Mouse (Mus musculus): ENCODE results near the gene Ryr1. TPM values are rescaled to one million over a fixed set of nuclear protein-coding genes. Genes with fewer than 3 reads are reported as not detected.

Ryr1 gene
- polyA plus RNA-seq, 1 experiment from 2014 or later, result 1.8 TPM

- Histone ChIP-seq H3K27me3 (no peaks in the 10 kb centered on the region), H3K4me2 (no peak overlapping the region), H3K36me3 (no peaks in the 10 kb centered on the region), H3K4me1 (no peaks in the 10 kb centered on the region), H3K9me3 (replicated peaks) (no peaks in the 10 kb centered on the region), H3K4me3 (replicated peaks) (no peak overlapping the region), H3K9ac (no peak overlapping the region), H3K27ac (no peak overlapping the region)
- 68% methylated on average over 5 of the region's 5 CpGs for WGBS
- ATAC-seq (replicated peaks; ENCODE audit: low FRiP score), result no peak
Observed at GRCm38 (mm10) chr7:28991616-28992015, 133.4 kb downstream of the Ryr1 start.

- Histone ChIP-seq H3K4me1 (no peaks in the 10 kb centered on the region), H3K9ac (no peak overlapping the region), H3K4me2 (no peak overlapping the region), H3K36me3 (no peaks in the 10 kb centered on the region), H3K27ac (no peak overlapping the region), H3K27me3 (no peaks in the 10 kb centered on the region), H3K4me3 (replicated peaks) (no peak overlapping the region), H3K9me3 (replicated peaks) (no peaks in the 10 kb centered on the region)
- ATAC-seq (replicated peaks; ENCODE audit: low FRiP score), result no peak
- 56% methylated on average over 14 of the region's 14 CpGs for WGBS
Observed at GRCm38 (mm10) chr7:28990766-28991273, 134.2 kb downstream of the Ryr1 start.

GRCm38 (mm10) chr7:28985207-28985606 is 139.8 kb downstream of the Ryr1 start:
- Histone ChIP-seq H3K9ac (no peak overlapping the region), H3K4me3 (replicated peaks) (no peak overlapping the region), H3K36me3 (peaks cover 2% of the 10 kb centered on the region), H3K27me3 (no peaks in the 10 kb centered on the region), H3K4me1 (peaks cover 25% of the 10 kb centered on the region), H3K4me2 (no peak overlapping the region), H3K27ac (no peak overlapping the region), H3K9me3 (replicated peaks) (no peaks in the 10 kb centered on the region)
- WGBS, result 84% methylated on average over 7 of the region's 7 CpGs
- ATAC-seq (replicated peaks; ENCODE audit: low FRiP score), result no peak

- 94% methylated on average over 1 of the region's 1 CpGs for WGBS
- Histone ChIP-seq H3K4me1 (peaks cover 26% of the 10 kb centered on the region), H3K36me3 (peaks cover 5% of the 10 kb centered on the region), H3K27ac (no peak overlapping the region), H3K9me3 (replicated peaks) (no peaks in the 10 kb centered on the region), H3K9ac (no peak overlapping the region), H3K4me2 (no peak overlapping the region), H3K4me3 (replicated peaks) (no peak overlapping the region), H3K27me3 (no peaks in the 10 kb centered on the region)
- ATAC-seq (replicated peaks; ENCODE audit: low FRiP score), result no peak
Observed at GRCm38 (mm10) chr7:28984452-28984851, 140.5 kb downstream of the Ryr1 start.

GRCm38 (mm10) chr7:28983849-28984248 is 141.1 kb downstream of the Ryr1 start:
- ATAC-seq (replicated peaks; ENCODE audit: low FRiP score), result no peak

GRCm38 (mm10) chr7:28983141-28983564 is 141.8 kb downstream of the Ryr1 start:
- Histone ChIP-seq H3K4me3 (replicated peaks) (peak overlapping the region; percentile 68), H3K36me3 (peaks cover 18% of the 10 kb centered on the region), H3K27me3 (no peaks in the 10 kb centered on the region), H3K27ac (peak overlapping the region; percentile 91; the same call in 1 of the 2 replicates), H3K9me3 (replicated peaks) (no peaks in the 10 kb centered on the region), H3K9ac (peak overlapping the region; percentile 57; the same call in 1 of the 2 replicates), H3K4me2 (peak overlapping the region; percentile 76), H3K4me1 (peaks cover 26% of the 10 kb centered on the region)
- WGBS, result 77% methylated on average over 11 of the region's 11 CpGs
- ATAC-seq (replicated peaks; ENCODE audit: low FRiP score), result no peak

More at GRCm38 (mm10) chr7:28983849-28984248, 141.1 kb downstream of the Ryr1 start:
- Histone ChIP-seq H3K4me2 (peak overlapping the region; percentile 76; the same call in 1 of the 2 replicates), H3K36me3 (peaks cover 11% of the 10 kb centered on the region), H3K4me1 (peaks cover 26% of the 10 kb centered on the region), H3K27me3 (no peaks in the 10 kb centered on the region), H3K9ac (no peak overlapping the region), H3K9me3 (replicated peaks) (no peaks in the 10 kb centered on the region), H3K27ac (no peak overlapping the region), H3K4me3 (replicated peaks) (no peak overlapping the region)
- WGBS, result 76% methylated on average over 4 of the region's 4 CpGs

GRCm38 (mm10) chr7:28982274-28983013 is 142.5 kb downstream of the Ryr1 start:
- 8% methylated on average over 19 of the region's 19 CpGs for WGBS
- H3K9me3 ChIP-seq (replicated peaks), result no peaks in the 10 kb centered on the region
- H3K36me3 ChIP-seq, result peaks cover 25% of the 10 kb centered on the region

GRCm38 (mm10) chr7:28981651-28982273 is 143.2 kb downstream of the Ryr1 start, which contains the start of the genes Eif3k and Map4k1:
TSS of gene Eif3k (minus strand) at chr7:28981864.
TSS of gene Map4k1 (plus strand) at chr7:28982050.
- peak within 1 kb of the TSS; percentile 67 for H3K9ac ChIP-seq
- H3K4me3 ChIP-seq (replicated peaks), result peak within 1 kb of the TSS; percentile 68
- under 1% methylated on average over 36 of the region's 36 CpGs for WGBS
- peak within 1 kb of the TSS; percentile 86 for H3K4me2 ChIP-seq
- ATAC-seq (replicated peaks; ENCODE audit: low FRiP score), result peak; percentile 95
- peaks cover 26% of the 10 kb centered on the region for H3K4me1 ChIP-seq
- H3K27ac ChIP-seq, result peak within 1 kb of the TSS; percentile 91
- peaks cover 32% of the 10 kb centered on the region for H3K36me3 ChIP-seq
- no peaks in the 10 kb centered on the region for H3K27me3 ChIP-seq
- H3K9me3 ChIP-seq (replicated peaks), result no peaks in the 10 kb centered on the region

More at GRCm38 (mm10) chr7:28982274-28983013, 142.5 kb downstream of the Ryr1 start:
- Histone ChIP-seq H3K4me1 (peaks cover 26% of the 10 kb centered on the region), H3K27me3 (no peaks in the 10 kb centered on the region), H3K9ac (peak overlapping the region; percentile 57), H3K27ac (peak overlapping the region; percentile 91), H3K4me3 (replicated peaks) (peak overlapping the region; percentile 68), H3K4me2 (peak overlapping the region; percentile 76)
- ATAC-seq (replicated peaks; ENCODE audit: low FRiP score), result peak; percentile 68

GRCm38 (mm10) chr7:28977556-28977955 is 147.4 kb downstream of the Ryr1 start:
- Histone ChIP-seq H3K36me3 (peaks cover 70% of the 10 kb centered on the region), H3K27me3 (no peaks in the 10 kb centered on the region), H3K9ac (no peak overlapping the region), H3K4me3 (replicated peaks) (no peak overlapping the region), H3K27ac (no peak overlapping the region), H3K4me1 (peaks cover 14% of the 10 kb centered on the region), H3K9me3 (replicated peaks) (no peaks in the 10 kb centered on the region), H3K4me2 (no peak overlapping the region)
- WGBS, result 82% methylated on average over 9 of the region's 9 CpGs
- ATAC-seq (replicated peaks; ENCODE audit: low FRiP score), result no peak

- no peak overlapping the region for H3K27ac ChIP-seq
- no peak for ATAC-seq (replicated peaks; ENCODE audit: low FRiP score)
- no peaks in the 10 kb centered on the region for H3K9me3 ChIP-seq (replicated peaks)
- peaks cover 73% of the 10 kb centered on the region for H3K36me3 ChIP-seq
- H3K9ac ChIP-seq, result no peak overlapping the region
- H3K27me3 ChIP-seq, result no peaks in the 10 kb centered on the region
- peaks cover 26% of the 10 kb centered on the region for H3K4me1 ChIP-seq
- H3K4me3 ChIP-seq (replicated peaks), result no peak overlapping the region
- no peak overlapping the region for H3K4me2 ChIP-seq
- 84% methylated on average over 8 of the region's 8 CpGs for WGBS
Observed at GRCm38 (mm10) chr7:28973025-28973424, 152.0 kb downstream of the Ryr1 start.

- H3K4me1 ChIP-seq, result peaks cover 26% of the 10 kb centered on the region
- H3K9me3 ChIP-seq (replicated peaks), result no peaks in the 10 kb centered on the region
- 71% methylated on average over 8 of the region's 8 CpGs for WGBS
- no peak overlapping the region for H3K4me2 ChIP-seq
- ATAC-seq (replicated peaks; ENCODE audit: low FRiP score), result no peak
- H3K9ac ChIP-seq, result no peak overlapping the region
- no peak overlapping the region for H3K27ac ChIP-seq
- H3K36me3 ChIP-seq, result peaks cover 68% of the 10 kb centered on the region
- no peak overlapping the region for H3K4me3 ChIP-seq (replicated peaks)
- no peaks in the 10 kb centered on the region for H3K27me3 ChIP-seq
Observed at GRCm38 (mm10) chr7:28972542-28972985, 152.4 kb downstream of the Ryr1 start.

GRCm38 (mm10) chr7:28971770-28972269 is 153.2 kb downstream of the Ryr1 start:
- no peak for ATAC-seq (replicated peaks; ENCODE audit: low FRiP score)
- Histone ChIP-seq H3K4me1 (peaks cover 30% of the 10 kb centered on the region), H3K27ac (peak overlapping the region; percentile 23; the same call in 1 of the 2 replicates), H3K27me3 (no peaks in the 10 kb centered on the region), H3K4me2 (no peak overlapping the region), H3K4me3 (replicated peaks) (no peak overlapping the region), H3K9ac (no peak overlapping the region), H3K36me3 (peaks cover 61% of the 10 kb centered on the region), H3K9me3 (replicated peaks) (no peaks in the 10 kb centered on the region)
- 77% methylated on average over 6 of the region's 6 CpGs for WGBS
